Mouse (Mus musculus) bone marrow, adult 2 months (tissue): ENCODE data around the gene Gabrb2.

Source experiments
- CTCF ChIP-seq: fragments of 200-500 bp; IDR thresholded peaks from 2 replicates; pipeline ENCODE4 v1.5.1; 2011; ENCODE audit warnings: low read length, control low read depth; ENCODE audit not compliant: control insufficient read depth, insufficient read depth
- POLR2A ChIP-seq: fragments of 200-500 bp; IDR thresholded peaks from 2 replicates; pipeline ENCODE4 v1.6.1; 2011; ENCODE audit warnings: low read depth, mild to moderate bottlenecking, control low read depth, low read length, borderline replicate concordance; ENCODE audit not compliant: control insufficient read depth

- TF ChIP-seq POLR2A (no peak), CTCF (no peak)
Measured at GRCm38 (mm10) chr11:42651572-42651971, 232.0 kb downstream of the Gabrb2 start.
